ENCODE assay signal across 8 mouse cellular contexts in the genomic region with DNA sequence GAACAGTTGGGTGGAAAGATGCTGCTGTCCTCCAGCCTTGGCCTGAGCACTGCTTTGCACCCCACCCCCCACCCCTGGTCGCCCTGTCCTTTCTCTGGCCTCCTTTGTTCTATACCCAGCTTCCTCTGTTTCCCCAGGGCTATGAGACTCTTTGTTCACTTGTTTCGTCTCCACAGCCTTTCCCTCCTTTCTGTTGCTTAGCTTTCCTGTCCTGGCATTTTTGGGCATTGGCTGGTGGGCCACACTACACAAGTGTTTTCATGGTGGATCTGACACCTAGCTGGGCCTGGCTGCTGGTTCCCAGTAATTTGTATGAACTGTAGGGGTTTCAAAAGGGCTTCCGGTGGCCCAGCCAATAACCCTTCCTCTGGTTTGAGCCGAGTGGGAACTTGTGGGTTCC. TPM values are rescaled to one million over a fixed set of nuclear protein-coding genes. Genes with fewer than 3 reads are reported as not detected.
DNase-seq lines count a peak whose midpoint lies in the region; ATAC-seq and TF ChIP-seq lines count a peak whose summit lies in the region.

No protein-coding gene starts in this region.

- no peak for TF ChIP-seq EP300 in CH12.LX (IDR thresholded peaks at IDR 0.05; ENCODE audit: low read length)

- H3K9ac ChIP-seq in heart, embryonic 11.5 days (ENCODE audit: low read depth, low read length): peak overlapping the region; percentile 99
- no peak overlapping the region for H3K9ac ChIP-seq in CH12.LX (ENCODE audit: insufficient read depth, low read depth)
- H3K9ac ChIP-seq in forebrain, embryonic 14.5 days (ENCODE audit: low read length): peak overlapping the region; percentile 97
- H3K9ac ChIP-seq in liver, embryonic 15.5 days: peak overlapping the region; percentile 81

- 49% methylated on average over 4 of the region's 4 CpGs for WGBS in heart, embryonic 11.5 days (ENCODE audit: insufficient replicate concordance)
- WGBS in forebrain, embryonic 14.5 days: 9% methylated on average over 4 of the region's 4 CpGs
- 43% methylated on average over 4 of the region's 4 CpGs for WGBS in liver, embryonic 15.5 days (ENCODE audit: insufficient replicate concordance)

- no peaks in the 10 kb centered on the region for H3K9me3 ChIP-seq in heart, embryonic 11.5 days (replicated peaks; ENCODE audit: control insufficient read depth, low read length)
- H3K9me3 ChIP-seq in CH12.LX (replicated peaks; ENCODE audit: low read length): no peaks in the 10 kb centered on the region
- H3K9me3 ChIP-seq in forebrain, embryonic 14.5 days (replicated peaks; ENCODE audit: control insufficient read depth, low read length): no peaks in the 10 kb centered on the region
- H3K9me3 ChIP-seq in liver, embryonic 15.5 days (replicated peaks): no peaks in the 10 kb centered on the region

- dilution Hi-C loops in CH12.LX (cut with MboI; ENCODE audit: extremely low pct_ligation_motif_present, extremely low pct_unique_long_range_greater_than_20kb, low sequenced_read_pairs): no loop called here

- H3K79me2 ChIP-seq in CH12.LX (replicated peaks; ENCODE audit: control insufficient read depth, extremely low read depth, insufficient read depth, poor library complexity, severe bottlenecking): peaks cover 31% of the 10 kb centered on the region

- no peak for DNase-seq in heart, adult 18-20 months
- DNase-seq in CH12.LX (ENCODE audit: extremely low read depth): no peak
- DNase-seq in forebrain, embryonic 14.5 days (ENCODE audit: low spot score): no peak
- no peak for DNase-seq in spleen, postnatal 10 days (ENCODE audit: low spot score in 2 of 2)
- no peak for DNase-seq in layer of hippocampus, adult 18-20 months (ENCODE audit: low spot score in 2 of 2)
- DNase-seq in spleen, postnatal 36 days (ENCODE audit: low spot score in 2 of 2): no peak

- peaks cover 26% of the 10 kb centered on the region for H3K36me3 ChIP-seq in heart, embryonic 11.5 days (ENCODE audit: control insufficient read depth, insufficient read depth, low read length)
- peaks cover 44 to 53% of the 10 kb centered on the region in 2 experiments for H3K36me3 ChIP-seq in CH12.LX (replicated peaks in 1 of 2; ENCODE audit: control insufficient read depth in 1 of 2, insufficient read depth in 1 of 2, low read length in 1 of 2)
- peaks cover 53% of the 10 kb centered on the region for H3K36me3 ChIP-seq in forebrain, embryonic 14.5 days (ENCODE audit: control insufficient read depth, insufficient read depth, low read length)
- H3K36me3 ChIP-seq in liver, embryonic 15.5 days (replicated peaks): peaks cover 48% of the 10 kb centered on the region

- peak overlapping the region; percentile 88 for H3K27ac ChIP-seq in heart, embryonic 11.5 days (ENCODE audit: low read depth, low read length)
- no peak overlapping the region for H3K27ac ChIP-seq in CH12.LX (ENCODE audit: insufficient read depth, low read depth)
- peak overlapping the region; percentile 100 for H3K27ac ChIP-seq in forebrain, embryonic 14.5 days (ENCODE audit: low read depth, low read length)
- H3K27ac ChIP-seq in liver, embryonic 15.5 days (replicated peaks): peak overlapping the region; percentile 93

- H3K4me2 ChIP-seq in heart, embryonic 11.5 days: peak overlapping the region; percentile 100
- peak overlapping the region; percentile 96 for H3K4me2 ChIP-seq in CH12.LX (ENCODE audit: insufficient read depth, low read depth, poor library complexity, severe bottlenecking)
- H3K4me2 ChIP-seq in forebrain, embryonic 14.5 days (ENCODE audit: low read length): peak overlapping the region; percentile 99
- H3K4me2 ChIP-seq in liver, embryonic 15.5 days: peak overlapping the region; percentile 100

- TF ChIP-seq RAD21 in CH12.LX (IDR thresholded peaks at IDR 0.05; ENCODE audit: low read depth, low read length): no peak

- TF ChIP-seq POLR2A in CH12.LX (IDR thresholded peaks at IDR 0.05; ENCODE audit: low read depth, low read length): no peak

- no peak for TF ChIP-seq CTCF in CH12.LX (conservative IDR thresholded peaks at IDR 0.05 in 1 of 2, IDR thresholded peaks at IDR 0.05 in 1 of 2; ENCODE audit: low read depth in 2 of 2, low read length in 2 of 2)

- in situ Hi-C loops in CH12.LX (cut with MboI; ENCODE audit: low pct_ligation_motif_present, low pct_unique_long_range_greater_than_20kb, low sequenced_read_pairs): no loop called here

- peaks cover 29% of the 10 kb centered on the region for H3K4me1 ChIP-seq in heart, embryonic 11.5 days (ENCODE audit: control insufficient read depth, insufficient read depth, low read length)
- peaks cover 0 to 47% of the 10 kb centered on the region in 2 experiments; a peak in 2 of 4 replicates for H3K4me1 ChIP-seq in CH12.LX (ENCODE audit: control insufficient read depth in 1 of 2, insufficient read depth in 2 of 2)
- peaks cover 31% of the 10 kb centered on the region for H3K4me1 ChIP-seq in forebrain, embryonic 14.5 days (ENCODE audit: control insufficient read depth, insufficient read depth, low read length)
- peaks cover 76% of the 10 kb centered on the region for H3K4me1 ChIP-seq in liver, embryonic 15.5 days (replicated peaks)

- ATAC-seq in heart, embryonic 11.5 days (replicated peaks; ENCODE audit: insufficient number of reproducible peaks, low FRiP score, low TSS enrichment): no peak
- ATAC-seq in forebrain, embryonic 14.5 days: no peak
- no peak for ATAC-seq in liver, embryonic 15.5 days (ENCODE audit: insufficient read depth)

- H3K4me3 ChIP-seq in heart, embryonic 11.5 days (ENCODE audit: low read depth, low read length): peak overlapping the region; percentile 73
- no peak overlapping the region for H3K4me3 ChIP-seq in CH12.LX (replicated peaks in 1 of 3; ENCODE audit: low read depth in 2 of 3, low read length in 2 of 3, poor library complexity in 1 of 3)
- H3K4me3 ChIP-seq in forebrain, embryonic 14.5 days (ENCODE audit: low read depth, low read length): peak overlapping the region; percentile 85
- peak overlapping the region; percentile 94 for H3K4me3 ChIP-seq in liver, embryonic 15.5 days (replicated peaks)

- no peaks in the 10 kb centered on the region for H3K27me3 ChIP-seq in heart, embryonic 11.5 days (ENCODE audit: control insufficient read depth, insufficient read depth, low read length)
- no peaks in the 10 kb centered on the region for H3K27me3 ChIP-seq in CH12.LX (replicated peaks)
- no peaks in the 10 kb centered on the region for H3K27me3 ChIP-seq in forebrain, embryonic 14.5 days (replicated peaks; ENCODE audit: control insufficient read depth, insufficient read depth, low read length)
- peaks cover 9% of the 10 kb centered on the region for H3K27me3 ChIP-seq in liver, embryonic 15.5 days

TF ChIP-seq in CH12.LX, 34 proteins besides CTCF, POLR2A, EP300 and RAD21:
- no peak for TF ChIP-seq USF1 (IDR thresholded peaks at IDR 0.05; ENCODE audit: low read depth, low read length)
- TF ChIP-seq ELF1 (IDR thresholded peaks at IDR 0.05; ENCODE audit: low read depth, low read length): no peak
- TF ChIP-seq TBP (conservative IDR thresholded peaks at IDR 0.05; ENCODE audit: low read depth, low read length): no peak

RNA-seq across cellular contexts. Expression of a gene that starts 4.7 kb away (rescaled TPM):
- polyA plus RNA-seq in heart, embryonic 11.5 days (2014; fragmentation: Nextera tagmentation; extraction: Ambion mirVana): 26.6 and 28.6 TPM in 2 replicates
- 10 to 100 TPM; 19.4 to 23.1 TPM for total RNA-seq in heart, adult 18-20 months (2021)
- 29.5 and 30.5 TPM in 2 replicates for total RNA-seq in CH12.LX (2012; rRNA removed)
- 30.8 and 31.5 TPM in 2 replicates for total RNA-seq in CH12.LX (2014; rRNA removed)
- 35.3 and 37.4 TPM in 2 replicates for polyA plus RNA-seq in CH12.LX (2012; ENCODE audit: insufficient read length, low read depth)
- polyA plus RNA-seq in forebrain, embryonic 14.5 days (2014; fragmentation: Nextera tagmentation; extraction: Ambion mirVana): 61.7 and 62.0 TPM in 2 replicates
- polyA plus RNA-seq in liver, embryonic 15.5 days (2015; fragmentation: Nextera tagmentation; extraction: Ambion mirVana): 11.5 and 12.6 TPM in 2 replicates
- 10 to 100 TPM; 50.6 to 51.5 TPM for total RNA-seq in layer of hippocampus, adult 18-20 months (2021)

RNA-seq across cellular contexts. Expression of a gene that starts 27.1 kb away (rescaled TPM):
- polyA plus RNA-seq in heart, embryonic 11.5 days (2014; fragmentation: Nextera tagmentation; extraction: Ambion mirVana): 182 and 194 TPM in 2 replicates
- total RNA-seq in heart, adult 18-20 months (2021): 10 to 100 TPM; 60.1 to 70.5 TPM
- total RNA-seq in CH12.LX (2012; rRNA removed) (158 and 189 TPM in 2 replicates), CH12.LX (2014; rRNA removed) (439 and 480 TPM in 2 replicates)
- 249 and 267 TPM in 2 replicates for polyA plus RNA-seq in CH12.LX (2012; ENCODE audit: insufficient read length, low read depth)
- 274 and 283 TPM in 2 replicates for polyA plus RNA-seq in forebrain, embryonic 14.5 days (2014; fragmentation: Nextera tagmentation; extraction: Ambion mirVana)
- polyA plus RNA-seq in liver, embryonic 15.5 days (2015; fragmentation: Nextera tagmentation; extraction: Ambion mirVana): 108 and 110 TPM in 2 replicates
- 10 to 100 TPM; 92.5 to 93.4 TPM for total RNA-seq in layer of hippocampus, adult 18-20 months (2021)

RNA-seq across cellular contexts. Expression of a gene that starts 36.8 kb away (rescaled TPM):
- 12.2 and 14.2 TPM in 2 replicates for polyA plus RNA-seq in heart, embryonic 11.5 days (2014; fragmentation: Nextera tagmentation; extraction: Ambion mirVana)
- 10 to 100 TPM; 45.2 to 51.2 TPM for total RNA-seq in heart, adult 18-20 months (2021)
- total RNA-seq in CH12.LX (2012; rRNA removed) (1.3 and 2.6 TPM in 2 replicates), CH12.LX (2014; rRNA removed) (0.39 and 0.80 TPM in 2 replicates)
- polyA plus RNA-seq in CH12.LX (2012; ENCODE audit: insufficient read length, low read depth): 1.3 and 1.9 TPM in 2 replicates
- 27.8 TPM in 2 replicates for polyA plus RNA-seq in forebrain, embryonic 14.5 days (2014; fragmentation: Nextera tagmentation; extraction: Ambion mirVana)
- polyA plus RNA-seq in liver, embryonic 15.5 days (2015; fragmentation: Nextera tagmentation; extraction: Ambion mirVana): 1.3 and 1.4 TPM in 2 replicates
- 10 to 100 TPM; 41.6 to 46.5 TPM for total RNA-seq in layer of hippocampus, adult 18-20 months (2021)

Comparison
In these comparisons a context has a peak if more than half of its experiments do, and no peak if none do; other contexts are left out.
1. H3K4me3 ChIP-seq: peak in heart, embryonic 11.5 days (single experiment), forebrain, embryonic 14.5 days (single experiment) and liver, embryonic 15.5 days (single experiment); none in CH12.LX (0 of 3).
2. Peak in every context shown above with its lines, with median percentiles within 50 percentile points of each other: H3K4me2 ChIP-seq.